Mouse (Mus musculus) liver, embryonic 14.5 days (tissue): ENCODE measurements around the gene Henmt1.

Experiments used
- CTCF ChIP-seq: IDR thresholded peaks from 2 replicates; pipeline ENCODE4 v1.5.1; 2016; ENCODE audit warnings: antibody characterized with exemption, low read depth, control low read depth
- EP300 ChIP-seq: IDR thresholded peaks from 2 replicates; pipeline ENCODE4 v1.6.1; 2016; ENCODE audit warnings: antibody characterized with exemption, low read depth

DNA sequence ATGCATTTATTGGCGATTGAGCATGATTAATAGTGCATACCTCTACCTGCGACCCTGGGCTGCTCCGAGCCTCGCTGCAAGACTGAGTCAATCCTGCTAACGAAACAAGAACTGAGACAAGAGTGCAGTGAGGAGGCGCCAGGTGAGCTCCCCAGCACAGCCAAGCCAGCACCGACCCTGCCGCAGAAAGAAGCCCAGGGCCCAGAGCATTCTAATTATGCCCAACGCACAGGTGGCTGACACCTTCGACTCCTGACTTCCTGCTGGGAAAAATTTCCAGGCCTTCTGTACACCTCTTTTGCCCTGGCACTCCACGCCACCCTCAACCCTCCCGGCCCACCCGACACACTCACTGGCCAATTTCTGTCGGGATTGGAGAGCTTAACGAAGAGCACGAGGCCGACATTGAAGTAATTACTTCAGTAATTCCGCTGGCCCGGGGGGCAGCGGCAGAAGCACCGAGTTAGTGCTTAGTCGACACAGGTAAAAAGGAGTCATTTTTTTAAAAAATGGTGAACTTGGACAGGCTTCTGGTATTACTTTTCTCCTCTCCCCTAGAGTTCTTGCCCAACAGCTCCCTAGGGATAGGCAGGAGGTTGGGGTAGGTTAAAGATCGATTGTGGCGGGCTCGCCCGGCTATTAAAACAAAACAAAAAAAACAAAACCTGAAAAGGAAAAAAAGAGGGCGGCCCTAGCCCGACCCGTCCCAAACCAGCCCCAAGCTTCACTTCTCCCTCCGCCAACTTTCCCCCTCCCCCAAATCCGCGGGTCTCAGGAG lies 29.2 kb upstream of the Henmt1 start:
- TF ChIP-seq CTCF (no peak), EP300 (no peak)
